In the genomic region with DNA sequence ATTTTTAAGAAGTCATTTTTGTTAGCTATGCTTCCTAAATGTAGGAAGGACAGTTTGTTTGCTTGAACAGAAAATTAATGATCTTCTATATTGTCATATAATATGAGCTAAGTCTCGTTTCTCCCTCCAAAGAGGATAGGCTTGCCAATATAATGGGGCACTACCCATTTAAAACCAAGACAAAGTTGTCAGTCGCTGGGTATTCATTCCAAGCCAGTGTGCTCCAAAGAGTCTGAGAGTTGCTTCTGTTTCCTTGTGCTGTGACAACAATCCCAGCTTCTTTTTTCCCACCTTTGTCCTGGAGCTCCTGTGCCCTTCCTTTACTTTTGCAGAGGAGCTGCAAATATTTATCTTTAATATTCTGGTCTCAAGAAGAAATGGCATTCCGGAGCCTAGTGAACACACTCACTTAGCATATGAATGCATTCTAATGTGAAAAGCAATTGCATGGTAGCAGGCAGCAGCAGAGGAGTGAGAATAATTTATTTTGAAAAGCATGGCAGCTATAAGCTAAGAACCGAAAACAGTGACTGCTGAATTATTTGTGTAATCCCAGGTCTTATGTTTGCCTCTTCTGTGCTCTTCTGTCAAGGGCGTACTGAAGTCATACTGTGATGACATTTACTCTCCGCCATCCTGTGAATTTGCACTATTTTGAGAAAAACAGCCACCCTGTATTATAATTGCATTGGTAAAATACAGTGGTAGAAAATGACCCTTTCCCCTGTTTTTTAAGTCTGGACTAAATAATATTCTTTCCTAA, we compare ENCODE assay signal across 22 mouse cellular contexts.
DNase-seq lines count a peak whose midpoint lies in the region; ATAC-seq and TF ChIP-seq lines count a peak whose summit lies in the region.
"Had no signal": no experiment of that assay in that cellular context is flagged by ENCODE, and none has a peak within 500 bp of the region (broad histone marks: within the 10 kb centered on the region; RNA-seq: fewer than 3 reads in every experiment).

No protein-coding gene starts in this region.

- no peak overlapping the region for H3K27ac ChIP-seq in forebrain, embryonic 13.5 days
- no peak overlapping the region for H3K27ac ChIP-seq in forebrain, embryonic 11.5 days (ENCODE audit: low read depth, low read length)
- H3K27ac ChIP-seq in hindbrain, embryonic 12.5 days, result no peak overlapping the region
- no peak overlapping the region for H3K27ac ChIP-seq in hindbrain, postnatal 0 days
- H3K27ac ChIP-seq in midbrain, embryonic 13.5 days, result peak overlapping the region; percentile 51; the same call in 1 of the 2 replicates
- H3K27ac ChIP-seq: embryonic facial prominence, embryonic 13.5 days; heart, embryonic 13.5 days; intestine, embryonic 15.5 days had no signal

- H3K9me3 ChIP-seq in forebrain, embryonic 13.5 days (replicated peaks), result no peaks in the 10 kb centered on the region
- H3K9me3 ChIP-seq in forebrain, embryonic 11.5 days (ENCODE audit: control insufficient read depth, low read length), result no peaks in the 10 kb centered on the region
- no peaks in the 10 kb centered on the region for H3K9me3 ChIP-seq in hindbrain, embryonic 12.5 days (replicated peaks)
- no peaks in the 10 kb centered on the region for H3K9me3 ChIP-seq in hindbrain, postnatal 0 days (ENCODE audit: low read length)
- H3K9me3 ChIP-seq in midbrain, embryonic 13.5 days, result no peaks in the 10 kb centered on the region
- H3K9me3 ChIP-seq: embryonic facial prominence, embryonic 13.5 days; G1E; heart, embryonic 13.5 days; intestine, embryonic 15.5 days had no signal

- no peak for TF ChIP-seq CTCF in hindbrain, postnatal 0 days (IDR thresholded peaks at IDR 0.05; ENCODE audit: low read depth)
- TF ChIP-seq CTCF in brain, embryonic 14.5 days (IDR thresholded peaks at IDR 0.05; ENCODE audit: borderline replicate concordance, extremely low read depth, insufficient read depth, insufficient read length), result no peak

- DNase-seq in forebrain, embryonic 11.5 days (ENCODE audit: low spot score), result no peak
- no peak for DNase-seq in hindbrain, postnatal 0 days (ENCODE audit: low spot score)
- peak; percentile 62 for DNase-seq in brain, embryonic 14.5 days (ENCODE audit: low read depth)
- DNase-seq in cerebellum, postnatal 14 days, result no peak
- no peak for DNase-seq in heart, adult 8-10 months (ENCODE audit: low spot score)
- DNase-seq: adrenal gland, adult 8-10 months; adrenal gland, postnatal 36 days; B cell, adult 2 months; cerebellum, adult 11-12 months; cerebellum, adult 9-10 months; cerebellum, postnatal 36 days; gastrocnemius, postnatal 14 days; heart, postnatal 36 days; kidney, adult 18-20 months had no signal

- H3K4me2 ChIP-seq in forebrain, embryonic 13.5 days, result no peak overlapping the region
- H3K4me2 ChIP-seq in forebrain, embryonic 11.5 days (ENCODE audit: low read depth, low read length, severe bottlenecking), result no peak overlapping the region
- H3K4me2 ChIP-seq in hindbrain, embryonic 12.5 days (replicated peaks), result no peak overlapping the region
- H3K4me2 ChIP-seq in hindbrain, postnatal 0 days (ENCODE audit: low read depth, low read length), result no peak overlapping the region
- peak overlapping the region; percentile 29; the same call in 1 of the 2 replicates for H3K4me2 ChIP-seq in midbrain, embryonic 13.5 days (replicated peaks)
- H3K4me2 ChIP-seq: embryonic facial prominence, embryonic 13.5 days; heart, embryonic 13.5 days; intestine, embryonic 15.5 days had no signal

- 36% methylated on average over 6 of the region's 6 CpGs for WGBS in forebrain, embryonic 13.5 days
- WGBS in forebrain, embryonic 11.5 days, result 66% methylated on average over 6 of the region's 6 CpGs
- 48% methylated on average over 6 of the region's 6 CpGs for WGBS in hindbrain, embryonic 12.5 days
- 27% methylated on average over 6 of the region's 6 CpGs for WGBS in hindbrain, postnatal 0 days
- 18% methylated on average over 6 of the region's 6 CpGs for WGBS in midbrain, embryonic 13.5 days

- no peak overlapping the region for H3K4me3 ChIP-seq in forebrain, embryonic 13.5 days
- no peak overlapping the region for H3K4me3 ChIP-seq in forebrain, embryonic 11.5 days (ENCODE audit: low read depth, low read length)
- no peak overlapping the region for H3K4me3 ChIP-seq in hindbrain, embryonic 12.5 days
- no peak overlapping the region for H3K4me3 ChIP-seq in hindbrain, postnatal 0 days (ENCODE audit: low read length)
- no peak overlapping the region for H3K4me3 ChIP-seq in midbrain, embryonic 13.5 days (replicated peaks)
- H3K4me3 ChIP-seq: embryonic facial prominence, embryonic 13.5 days; heart, embryonic 13.5 days; intestine, embryonic 15.5 days had no signal

- no peak for TF ChIP-seq POLR2A in brain, embryonic 14.5 days (IDR thresholded peaks at IDR 0.05; ENCODE audit: borderline replicate concordance, extremely low read depth, insufficient read depth, insufficient read length, poor library complexity, severe bottlenecking)

- H3K9ac ChIP-seq in forebrain, embryonic 13.5 days, result no peak overlapping the region
- no peak overlapping the region for H3K9ac ChIP-seq in forebrain, embryonic 11.5 days (ENCODE audit: low read length)
- H3K9ac ChIP-seq in hindbrain, embryonic 12.5 days, result no peak overlapping the region
- no peak overlapping the region for H3K9ac ChIP-seq in hindbrain, postnatal 0 days (replicated peaks; ENCODE audit: low read length)
- no peak overlapping the region for H3K9ac ChIP-seq in midbrain, embryonic 13.5 days (replicated peaks)
- H3K9ac ChIP-seq: embryonic facial prominence, embryonic 13.5 days; heart, embryonic 13.5 days; intestine, embryonic 15.5 days had no signal

- peak; percentile 38; the same call in 1 of the 2 replicates for ATAC-seq in forebrain, embryonic 13.5 days
- no peak for ATAC-seq in forebrain, embryonic 11.5 days (replicated peaks; ENCODE audit: low FRiP score)
- ATAC-seq in hindbrain, embryonic 12.5 days (ENCODE audit: low FRiP score), result peak; percentile 43; the same call in 1 of the 2 replicates
- ATAC-seq in hindbrain, postnatal 0 days, result no peak
- peak; percentile 81 for ATAC-seq in midbrain, embryonic 13.5 days
- ATAC-seq: CD4-positive, CD25-positive, alpha-beta regulatory T cell, adult 4 months; intestine, embryonic 15.5 days had no signal

- no peaks in the 10 kb centered on the region for H3K27me3 ChIP-seq in forebrain, embryonic 13.5 days
- H3K27me3 ChIP-seq in forebrain, embryonic 11.5 days (ENCODE audit: control insufficient read depth, insufficient read depth, low read length), result no peaks in the 10 kb centered on the region
- H3K27me3 ChIP-seq in hindbrain, embryonic 12.5 days, result no peaks in the 10 kb centered on the region
- H3K27me3 ChIP-seq in hindbrain, postnatal 0 days (ENCODE audit: insufficient read depth, low read length), result no peaks in the 10 kb centered on the region
- no peaks in the 10 kb centered on the region for H3K27me3 ChIP-seq in midbrain, embryonic 13.5 days
- H3K27me3 ChIP-seq: embryonic facial prominence, embryonic 13.5 days; heart, embryonic 13.5 days; intestine, embryonic 15.5 days had no signal

- H3K4me1 ChIP-seq in forebrain, embryonic 13.5 days, result no peaks in the 10 kb centered on the region
- no peaks in the 10 kb centered on the region for H3K4me1 ChIP-seq in forebrain, embryonic 11.5 days (replicated peaks; ENCODE audit: control insufficient read depth, insufficient read depth, low read length)
- H3K4me1 ChIP-seq in hindbrain, embryonic 12.5 days, result no peaks in the 10 kb centered on the region
- 0 out of 2 replicates have a peak, but pooled peaks cover 3% of the 10 kb centered on the region for H3K4me1 ChIP-seq in hindbrain, postnatal 0 days (ENCODE audit: insufficient read depth, low read length)
- peaks cover 6% of the 10 kb centered on the region; the same call in 1 of the 2 replicates for H3K4me1 ChIP-seq in midbrain, embryonic 13.5 days (replicated peaks)
- H3K4me1 ChIP-seq: embryonic facial prominence, embryonic 13.5 days; heart, embryonic 13.5 days; intestine, embryonic 15.5 days had no signal

- no peaks in the 10 kb centered on the region for H3K36me3 ChIP-seq in forebrain, embryonic 13.5 days (ENCODE audit: poor library complexity, severe bottlenecking)
- no peaks in the 10 kb centered on the region for H3K36me3 ChIP-seq in forebrain, embryonic 11.5 days (ENCODE audit: control insufficient read depth, insufficient read depth, low read length)
- H3K36me3 ChIP-seq in hindbrain, embryonic 12.5 days, result no peaks in the 10 kb centered on the region
- no peaks in the 10 kb centered on the region for H3K36me3 ChIP-seq in hindbrain, postnatal 0 days (ENCODE audit: insufficient read depth, low read length)
- H3K36me3 ChIP-seq in midbrain, embryonic 13.5 days, result no peaks in the 10 kb centered on the region
- H3K36me3 ChIP-seq: embryonic facial prominence, embryonic 13.5 days; G1E; heart, embryonic 13.5 days; intestine, embryonic 15.5 days had no signal

Comparison
In these comparisons a context has a peak if more than half of its experiments do, and no peak if none do; other contexts are left out.
1. ATAC-seq: peak in forebrain, embryonic 13.5 days (single experiment), hindbrain, embryonic 12.5 days (single experiment) and midbrain, embryonic 13.5 days (single experiment); none in forebrain, embryonic 11.5 days (single experiment) and hindbrain, postnatal 0 days (single experiment).